Mouse (Mus musculus) midbrain, embryonic 10.5 days (tissue): ENCODE measurements around the gene Nppb. TPM values are rescaled to one million over a fixed set of nuclear protein-coding genes. Genes with fewer than 3 reads are reported as not detected.

Experiments
- DNase-seq: peaks from one replicate; pipeline ENCODE4 v3.0.0-alpha.2; 2017; ENCODE audit warnings: low spot score
- H3K27ac ChIP-seq: fragments of 300-500 bp; sonication (generic); replicated peaks from 2 replicates; pipeline ENCODE4 v1.5.1; 2016; ENCODE audit warnings: mild to moderate bottlenecking
- H3K27me3 ChIP-seq: fragments of 300-500 bp; sonication (generic); 2 replicates; pipeline ENCODE4 v1.6.1; 2016; ENCODE audit warnings: low read depth, mild to moderate bottlenecking; ENCODE audit not compliant: poor library complexity, severe bottlenecking
- H3K36me3 ChIP-seq: fragments of 300-500 bp; sonication (generic); 2 replicates; pipeline ENCODE4 v1.6.1; 2016; ENCODE audit warnings: mild to moderate bottlenecking, moderate library complexity
- H3K4me1 ChIP-seq: fragments of 300-500 bp; sonication (generic); 2 replicates; pipeline ENCODE4 v1.6.1; 2016
- H3K4me3 ChIP-seq: fragments of 300-500 bp; sonication (generic); 2 replicates; pipeline ENCODE4 v1.5.1; 2016; ENCODE audit warnings: mild to moderate bottlenecking, moderate library complexity
- H3K9me3 ChIP-seq: fragments of 300-500 bp; sonication (generic); replicated peaks from 2 replicates; pipeline ENCODE4 v1.6.1; 2016; ENCODE audit warnings: mild to moderate bottlenecking
- WGBS: fragments of 180-500 bp; shearing (Covaris S2); methylation state at CpG from one replicate; pipeline ENCODE4 v1.1.7; 2016; 5-methylcytosine and 5-hydroxymethylcytosine counted together
- polyA plus RNA-seq: library from polyadenylated mRNA; unstranded; fragments of >200 nt; fragmentation: Nextera tagmentation; extraction: Ambion mirVana; gene quantifications from 2 replicates; pipeline ENCODE4 v1.2.1, GENCODE M21; 2016

Gene Nppb
- polyA plus RNA-seq, 1 experiment from 2014 or later: not detected

DNA sequence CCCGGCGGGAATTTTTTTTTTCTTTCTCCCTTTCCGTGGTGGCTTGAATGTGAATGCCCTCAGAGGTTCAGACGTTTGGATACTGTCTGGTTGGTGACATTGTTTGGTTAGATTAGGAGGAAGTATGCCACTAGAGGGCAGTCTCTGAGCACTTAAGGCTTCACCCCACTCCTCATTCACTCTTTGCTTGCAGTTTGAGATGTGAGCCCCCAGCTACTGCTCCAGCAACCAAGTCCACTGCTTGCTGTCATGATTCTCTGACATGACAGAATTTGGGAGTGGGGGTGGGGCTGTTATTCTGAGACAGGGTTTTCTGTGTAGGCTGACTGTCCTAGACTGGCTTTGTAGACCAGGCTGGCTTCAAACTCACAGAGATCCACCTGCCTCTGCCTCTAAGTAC, 32.0 kb upstream of the Nppb start:
- H3K36me3 ChIP-seq: peaks cover 3% of the 10 kb centered on the region
- DNase-seq: no peak
- H3K4me1 ChIP-seq: no peaks in the 10 kb centered on the region
- H3K27ac ChIP-seq: no peak overlapping the region
- H3K4me3 ChIP-seq: no peak overlapping the region
- 16% methylated on average over 4 of the region's 4 CpGs for WGBS
- H3K9me3 ChIP-seq: no peaks in the 10 kb centered on the region
- no peaks in the 10 kb centered on the region for H3K27me3 ChIP-seq

DNA sequence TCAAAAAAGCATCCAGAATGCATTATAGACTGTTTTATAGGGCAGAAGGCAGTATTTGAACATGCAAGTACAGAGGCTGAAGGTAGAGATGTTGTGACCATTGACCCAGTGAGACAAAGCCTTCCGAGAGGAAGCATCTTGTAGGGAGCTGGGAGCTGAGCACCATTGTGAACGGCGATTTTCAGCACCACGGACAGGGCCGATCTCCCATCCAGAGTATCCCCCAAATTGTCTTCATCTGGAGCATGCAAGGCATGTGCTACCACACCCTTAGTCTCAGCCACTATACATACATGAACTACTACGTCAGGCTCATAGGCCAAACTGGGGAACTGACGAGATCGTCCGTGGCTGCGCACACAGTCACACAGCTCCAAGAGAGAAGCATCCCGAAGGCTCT, 28.4 kb upstream of the Nppb start:
- 40% methylated on average over 11 of the region's 11 CpGs for WGBS

DNA sequence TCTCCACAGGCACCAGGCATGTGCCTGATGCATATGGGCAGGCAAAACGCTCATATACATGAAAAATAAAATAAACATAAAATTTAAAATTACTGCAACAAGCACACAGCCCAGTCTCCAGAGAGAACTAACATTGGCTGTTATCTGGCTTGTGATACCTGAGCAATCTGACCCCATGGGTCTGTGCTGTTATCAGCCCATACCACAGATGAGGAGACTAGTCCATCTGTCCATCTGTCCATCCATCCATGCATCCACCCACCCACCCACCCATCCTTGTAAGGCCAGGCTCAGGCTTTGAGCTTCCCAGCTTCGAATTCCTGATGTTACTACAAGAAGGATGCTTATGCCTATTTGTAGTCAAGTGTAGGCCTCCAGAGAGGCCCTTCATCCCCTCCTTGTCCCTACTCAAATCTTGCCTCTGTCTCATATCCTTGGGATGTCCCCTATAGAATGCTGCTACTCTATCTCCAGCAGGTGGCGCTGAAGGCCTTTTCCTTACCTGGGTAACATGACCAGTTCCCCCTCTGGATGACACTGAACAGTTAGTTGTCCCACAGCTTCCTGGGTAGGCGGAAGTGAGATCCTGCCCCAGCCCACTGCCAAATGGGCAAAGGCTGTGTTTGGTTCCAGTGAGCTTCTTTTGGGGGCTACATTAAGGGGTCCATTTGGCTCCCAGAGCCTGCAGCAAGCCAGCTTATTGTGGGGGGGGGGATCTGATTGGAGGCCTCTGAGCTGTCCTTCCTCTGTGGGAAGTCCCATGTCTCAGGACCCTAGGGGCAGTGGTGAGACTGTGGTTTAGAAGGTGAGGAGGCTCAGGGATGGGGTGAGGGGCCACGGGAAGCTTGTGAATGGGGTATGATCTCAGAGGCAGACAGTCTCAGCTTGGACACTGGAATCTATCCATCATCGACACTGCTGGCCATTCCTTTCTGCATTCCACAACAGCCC, 25.4 kb upstream of the Nppb start:
- peak; percentile 65 for DNase-seq
- Histone ChIP-seq H3K27ac (no peak overlapping the region), H3K36me3 (no peaks in the 10 kb centered on the region), H3K9me3 (no peaks in the 10 kb centered on the region), H3K27me3 (no peaks in the 10 kb centered on the region), H3K4me1 (no peaks in the 10 kb centered on the region), H3K4me3 (no peak overlapping the region)
- 46% methylated on average over 6 of the region's 6 CpGs for WGBS

More for the DNA sequence above, 28.4 kb upstream of the Nppb start:
- no peak overlapping the region for H3K4me3 ChIP-seq
- peak; percentile 47 for DNase-seq
- no peak overlapping the region for H3K27ac ChIP-seq
- H3K9me3 ChIP-seq: no peaks in the 10 kb centered on the region
- H3K27me3 ChIP-seq: no peaks in the 10 kb centered on the region
- H3K36me3 ChIP-seq: no peaks in the 10 kb centered on the region
- no peaks in the 10 kb centered on the region for H3K4me1 ChIP-seq

DNA sequence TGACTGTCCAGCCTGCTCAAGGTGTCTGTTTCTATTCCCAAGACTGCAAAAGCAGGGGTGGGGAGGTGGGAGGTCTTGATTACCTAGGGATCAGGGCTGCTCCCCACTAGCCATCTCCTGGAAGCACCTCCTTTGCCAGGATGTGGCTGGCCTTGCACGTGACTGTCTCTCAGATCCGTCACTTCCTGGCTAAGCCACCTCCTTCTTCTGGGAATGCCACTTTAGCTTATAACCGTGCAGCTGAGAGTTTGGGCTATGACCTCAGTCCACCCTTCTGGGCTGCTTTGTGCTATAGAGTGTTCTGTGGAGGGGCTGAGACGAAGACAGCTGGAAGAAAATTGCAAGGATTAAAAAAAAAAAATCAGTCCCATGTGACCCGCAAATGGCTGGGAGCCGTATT, 22.8 kb upstream of the Nppb start:
- no peaks in the 10 kb centered on the region for H3K27me3 ChIP-seq
- H3K4me3 ChIP-seq: no peak overlapping the region
- H3K9me3 ChIP-seq: no peaks in the 10 kb centered on the region
- WGBS: 73% methylated on average over 6 of the region's 6 CpGs
- no peaks in the 10 kb centered on the region for H3K36me3 ChIP-seq
- H3K4me1 ChIP-seq: no peaks in the 10 kb centered on the region
- no peak overlapping the region for H3K27ac ChIP-seq
- no peak for DNase-seq

DNA sequence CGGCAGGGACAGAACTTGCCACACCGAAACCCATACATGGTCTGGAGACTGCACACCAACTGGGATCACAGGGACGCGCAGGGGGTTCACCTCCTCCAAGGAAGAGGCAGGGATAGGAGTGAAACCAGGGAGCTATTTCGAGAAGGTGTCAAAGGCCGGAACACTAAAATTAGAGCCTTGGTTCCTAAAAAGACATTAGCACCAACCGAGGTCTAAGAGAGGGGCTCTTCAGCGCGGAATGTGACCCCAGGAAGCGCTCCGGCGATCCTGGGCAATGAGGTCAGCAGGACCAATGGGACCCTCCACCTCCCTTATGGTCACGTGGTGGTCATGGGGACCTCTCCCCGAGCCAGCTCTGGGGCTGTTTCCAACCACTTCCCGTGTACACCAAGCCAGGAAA, 22.0 kb upstream of the Nppb start:
- Histone ChIP-seq H3K27ac (no peak overlapping the region), H3K9me3 (no peaks in the 10 kb centered on the region), H3K4me3 (no peak overlapping the region), H3K27me3 (no peaks in the 10 kb centered on the region), H3K36me3 (no peaks in the 10 kb centered on the region), H3K4me1 (no peaks in the 10 kb centered on the region)
- DNase-seq: no peak
- 93% methylated on average over 15 of the region's 15 CpGs for WGBS

DNA sequence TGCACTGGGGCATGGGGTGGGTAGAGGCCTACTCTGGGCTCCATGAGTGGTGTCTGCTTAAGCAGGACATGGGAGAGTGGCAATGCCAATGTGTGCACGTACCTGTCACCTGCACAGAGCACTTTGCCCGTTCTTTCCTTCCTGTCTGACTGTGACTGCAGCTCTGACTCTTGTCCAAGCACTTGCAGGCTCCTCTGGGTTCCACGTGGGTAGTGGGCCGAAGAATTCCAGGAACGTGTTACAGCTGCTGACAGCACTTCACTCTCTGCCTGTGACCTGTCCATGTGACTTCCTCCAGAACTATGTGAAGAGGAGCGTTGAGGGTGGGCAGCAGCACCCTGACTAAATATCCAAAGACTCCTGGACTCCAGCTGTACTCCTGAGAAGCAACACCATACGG, 19.9 kb upstream of the Nppb start:
- H3K4me3 ChIP-seq: no peak overlapping the region
- no peaks in the 10 kb centered on the region for H3K36me3 ChIP-seq
- WGBS: 85% methylated on average over 7 of the region's 7 CpGs
- H3K9me3 ChIP-seq: no peaks in the 10 kb centered on the region
- no peak for DNase-seq
- no peaks in the 10 kb centered on the region for H3K27me3 ChIP-seq
- no peak overlapping the region for H3K27ac ChIP-seq
- H3K4me1 ChIP-seq: no peaks in the 10 kb centered on the region

DNA sequence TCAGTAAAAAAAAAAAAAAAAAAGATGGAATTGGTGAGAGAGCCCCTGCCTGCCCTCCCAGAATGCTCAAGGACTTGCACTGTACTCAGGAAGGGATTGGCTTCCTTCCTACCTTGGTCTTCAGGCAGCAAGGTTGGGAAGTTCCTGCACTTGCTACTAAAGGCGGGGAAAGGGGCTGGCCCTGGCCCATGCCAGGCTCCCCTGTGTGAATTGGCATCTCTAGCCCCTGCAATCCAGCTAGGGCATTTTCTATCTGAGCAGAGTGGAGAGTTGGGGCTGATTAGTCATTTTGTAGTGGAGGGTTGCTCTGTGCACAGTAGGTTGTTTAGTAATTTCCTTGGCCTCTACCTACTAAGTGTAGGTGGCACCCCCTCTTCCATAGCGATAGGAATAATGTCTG, 16.8 kb upstream of the Nppb start:
- 80% methylated on average over 2 of the region's 2 CpGs for WGBS
- Histone ChIP-seq H3K4me1 (no peaks in the 10 kb centered on the region), H3K27ac (no peak overlapping the region), H3K36me3 (no peaks in the 10 kb centered on the region), H3K27me3 (no peaks in the 10 kb centered on the region), H3K4me3 (no peak overlapping the region), H3K9me3 (no peaks in the 10 kb centered on the region)
- DNase-seq: no peak

DNA sequence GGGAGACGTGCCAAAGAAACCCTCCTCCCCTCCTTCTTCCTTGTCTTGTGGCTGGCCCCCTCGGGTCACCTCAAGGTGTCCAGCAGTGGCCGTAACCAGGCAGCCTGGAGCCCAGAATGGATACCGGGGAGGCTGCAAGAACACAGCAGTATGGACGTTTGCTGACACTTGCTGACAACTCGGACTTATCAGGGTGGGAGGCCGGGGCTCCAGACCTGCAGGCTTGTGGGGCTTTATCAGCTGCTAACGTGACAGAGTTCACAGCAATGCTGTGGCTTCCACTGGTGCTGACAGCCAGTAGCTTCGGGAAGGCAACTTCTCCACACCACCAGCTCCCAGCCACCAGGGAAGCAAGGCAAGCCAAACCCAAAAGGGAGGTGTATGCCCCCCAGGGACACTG, 16.3 kb upstream of the Nppb start:
- H3K4me3 ChIP-seq: no peak overlapping the region
- 62% methylated on average over 9 of the region's 9 CpGs for WGBS
- no peak for DNase-seq

DNA sequence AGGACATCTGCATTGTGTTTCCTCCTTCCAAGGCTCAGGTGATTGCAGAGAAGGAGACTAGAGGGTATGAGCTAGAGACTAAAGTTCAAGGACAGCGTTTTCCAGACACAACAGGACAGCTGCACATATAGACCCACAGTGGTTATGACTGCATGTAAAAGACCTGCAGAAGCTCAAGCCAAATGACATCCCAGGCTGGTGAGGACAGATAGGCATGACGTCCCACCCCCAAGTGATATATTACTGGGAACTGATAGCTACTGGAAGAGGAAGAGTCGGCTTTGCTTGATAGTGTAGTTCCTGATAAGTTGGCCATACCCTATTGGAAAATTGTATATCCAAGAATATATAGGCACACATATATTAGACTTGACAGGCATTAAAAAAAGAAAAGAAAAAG, 9.4 kb upstream of the Nppb start:
- H3K27me3 ChIP-seq: no peaks in the 10 kb centered on the region
- H3K27ac ChIP-seq: no peak overlapping the region
- no peak for DNase-seq
- H3K4me3 ChIP-seq: no peak overlapping the region
- WGBS: 78% methylated on average over 3 of the region's 3 CpGs
- no peaks in the 10 kb centered on the region for H3K36me3 ChIP-seq
- H3K4me1 ChIP-seq: no peaks in the 10 kb centered on the region
- H3K9me3 ChIP-seq: peaks cover 5% of the 10 kb centered on the region; the same call in 1 of the 2 replicates

More for the DNA sequence above, 16.3 kb upstream of the Nppb start:
- no peaks in the 10 kb centered on the region for H3K36me3 ChIP-seq
- H3K4me1 ChIP-seq: no peaks in the 10 kb centered on the region
- H3K27me3 ChIP-seq: no peaks in the 10 kb centered on the region
- no peaks in the 10 kb centered on the region; the same call in 1 of the 2 replicates for H3K9me3 ChIP-seq
- H3K27ac ChIP-seq: no peak overlapping the region

DNA sequence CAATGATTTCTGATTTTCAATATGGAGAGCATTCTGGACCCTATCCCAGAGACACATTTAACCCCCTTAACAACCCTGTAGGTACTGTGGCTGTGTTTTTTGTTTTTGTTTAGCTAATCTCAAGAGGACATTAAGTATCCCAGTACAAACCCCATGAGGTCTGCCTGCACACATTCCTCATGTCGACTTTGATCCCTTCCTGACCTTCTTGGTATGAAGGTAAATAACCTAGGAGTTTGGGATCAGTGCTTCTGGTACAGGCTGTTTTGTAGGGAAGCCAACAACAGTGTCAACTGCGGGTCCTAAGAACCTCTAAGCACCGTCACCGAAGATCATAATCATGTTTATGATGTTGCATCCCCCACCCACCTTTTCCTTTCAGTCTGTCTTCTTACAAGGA, 7.9 kb upstream of the Nppb start:
- H3K27me3 ChIP-seq: no peaks in the 10 kb centered on the region
- WGBS: 81% methylated on average over 4 of the region's 4 CpGs
- no peak for DNase-seq
- no peak overlapping the region for H3K27ac ChIP-seq
- no peaks in the 10 kb centered on the region for H3K36me3 ChIP-seq
- H3K4me3 ChIP-seq: no peak overlapping the region
- peaks cover 5% of the 10 kb centered on the region; the same call in 1 of the 2 replicates for H3K9me3 ChIP-seq
- H3K4me1 ChIP-seq: no peaks in the 10 kb centered on the region

DNA sequence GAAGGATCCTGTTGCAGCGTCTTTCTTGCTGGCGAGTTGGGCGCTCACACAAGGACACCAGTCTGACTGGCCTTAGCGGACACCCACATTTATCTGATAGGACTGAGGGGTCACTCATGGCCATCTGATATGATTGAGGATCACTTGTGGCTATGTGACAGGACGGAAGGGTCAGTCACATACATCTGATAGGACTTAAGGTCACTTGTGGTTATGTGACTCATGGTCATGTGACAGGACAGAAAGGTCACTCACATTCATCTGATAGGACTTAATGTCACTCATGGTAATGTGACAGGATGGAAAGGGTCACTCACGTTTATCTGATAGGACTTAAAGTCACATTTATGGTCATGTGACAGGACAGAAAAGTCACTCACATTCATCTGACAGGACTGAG, 7.2 kb upstream of the Nppb start:
- H3K4me1 ChIP-seq: no peaks in the 10 kb centered on the region
- H3K27ac ChIP-seq: no peak overlapping the region
- no peak for DNase-seq
- peaks cover 5% of the 10 kb centered on the region; the same call in 1 of the 2 replicates for H3K9me3 ChIP-seq
- H3K36me3 ChIP-seq: no peaks in the 10 kb centered on the region
- 92% methylated on average over 6 of the region's 6 CpGs for WGBS
- H3K27me3 ChIP-seq: no peaks in the 10 kb centered on the region
- no peak overlapping the region for H3K4me3 ChIP-seq

DNA sequence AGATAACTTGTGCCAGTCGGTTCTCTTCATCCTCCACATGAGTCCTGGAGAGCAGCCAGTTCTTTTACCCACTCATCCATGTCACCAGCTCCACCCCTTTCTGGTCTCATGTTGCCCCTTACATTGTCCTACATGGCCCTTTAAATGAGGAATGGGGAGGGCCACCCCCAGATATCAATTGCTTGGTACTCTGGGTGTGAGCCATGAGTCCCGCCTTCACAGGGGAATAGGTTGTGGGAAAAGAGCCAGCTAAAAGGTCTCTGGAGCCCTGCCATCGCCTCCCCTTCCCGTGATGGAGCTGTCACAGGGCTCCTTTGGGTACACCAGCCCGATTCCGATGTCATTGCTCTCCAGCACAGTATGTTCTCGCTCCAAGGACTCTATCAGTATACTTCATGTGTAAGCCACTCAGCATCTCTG, 6.1 kb upstream of the Nppb start:
- 80% methylated on average over 7 of the region's 7 CpGs for WGBS
- H3K4me1 ChIP-seq: no peaks in the 10 kb centered on the region
- no peak for DNase-seq
- no peaks in the 10 kb centered on the region for H3K27me3 ChIP-seq
- no peak overlapping the region for H3K27ac ChIP-seq
- H3K36me3 ChIP-seq: no peaks in the 10 kb centered on the region
- H3K4me3 ChIP-seq: no peak overlapping the region
- H3K9me3 ChIP-seq: peaks cover 5% of the 10 kb centered on the region; the same call in 1 of the 2 replicates

DNA sequence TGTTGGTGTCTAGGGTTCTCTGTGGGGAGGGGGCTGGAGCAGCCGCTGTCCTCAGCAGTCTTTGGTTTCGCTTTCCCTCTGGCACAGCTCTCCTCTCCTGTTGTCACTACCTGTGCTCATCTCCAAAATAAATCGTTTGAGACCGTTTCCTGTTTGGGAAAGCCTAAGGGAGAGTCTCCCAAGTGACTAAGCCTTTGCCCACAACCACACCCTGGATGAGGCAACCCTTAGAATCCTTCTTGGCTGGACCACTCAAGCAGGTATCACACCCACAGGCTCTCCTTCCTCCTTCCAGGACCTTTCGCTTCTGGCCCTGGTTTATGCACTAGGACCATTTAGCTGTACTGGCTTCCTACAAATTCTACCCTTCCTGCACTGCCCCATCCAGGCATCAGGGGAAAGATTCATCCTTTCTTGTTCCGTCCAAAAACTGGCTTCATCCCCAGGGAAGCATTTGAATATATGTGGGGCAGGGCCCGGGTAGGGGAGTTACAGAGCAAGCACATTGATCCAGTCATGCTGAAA, 8.0 kb downstream of the Nppb start:
- Histone ChIP-seq H3K36me3 (no peaks in the 10 kb centered on the region), H3K27ac (no peak overlapping the region), H3K9me3 (no peaks in the 10 kb centered on the region), H3K27me3 (no peaks in the 10 kb centered on the region), H3K4me3 (no peak overlapping the region), H3K4me1 (no peaks in the 10 kb centered on the region)
- 70% methylated on average over 7 of the region's 7 CpGs for WGBS
- DNase-seq: no peak
